Mouse (Mus musculus) adrenal gland, adult 8-10 months (tissue): ENCODE measurements around the gene Cntrl. TPM values are rescaled to one million over a fixed set of nuclear protein-coding genes. Genes with fewer than 3 reads are reported as not detected.

Source experiments
- DNase-seq: peaks from one replicate; pipeline ENCODE4 v3.0.0; 2022
- total RNA-seq, 4 experiments: library from RNA; stranded (reverse); gene quantifications; 2 replicates each; pipeline ENCODE4 v1.2.4; 2022

Cntrl gene
- total RNA-seq, 4 experiments from 2014 or later, result 16.4 to 30.7 (median 23.5) TPM

- DNase-seq, result no peak
Observed at GRCm38 (mm10) chr2:35224285-35224684, 115.0 kb downstream of the Cntrl start.

GRCm38 (mm10) chr2:35228145-35228544 is 118.9 kb downstream of the Cntrl start:
- no peak for DNase-seq

Other genes starting within 250 kb of the Cntrl start
- 1 to 10 TPM in 1 of 4 experiments, under 1 TPM in 3; 0.41 to 1.4 (median 0.74) TPM for gene Cutal, start 235.1 kb upstream of the Cntrl start, total RNA-seq
- gene Psmd5, start 234.5 kb upstream of the Cntrl start, total RNA-seq, result 10 to 100 TPM; 42.6 to 49.8 (median 45.8) TPM
- gene Phf19, start 195.5 kb upstream of the Cntrl start, total RNA-seq, result 1 to 10 TPM; 2.4 to 4.5 (median 3.6) TPM
- 1 to 10 TPM; 2.2 to 5.8 (median 3.3) TPM for gene Traf1, start 147.7 kb upstream of the Cntrl start, total RNA-seq
- under 1 TPM in 3 of 4 experiments, not detected in 1; 0.32 to 0.38 (median 0.35) TPM for gene Hc, start 48.1 kb upstream of the Cntrl start, total RNA-seq
- 1 to 10 TPM in 1 of 4 experiments, under 1 TPM in 3; 0.21 to 1.5 (median 0.71) TPM for gene AI182371, start 7.9 kb upstream of the Cntrl start, total RNA-seq
- 100 to 1,000 TPM; 212 to 225 (median 218) TPM for gene Rab14, start 91.6 kb downstream of the Cntrl start, total RNA-seq
- gene Gsn, start 146.9 kb downstream of the Cntrl start, total RNA-seq, result 100 to 1,000 TPM; 331 to 556 (median 419) TPM
- 10 to 100 TPM; 29.0 to 45.8 (median 37.5) TPM for gene Stom, start 227.5 kb downstream of the Cntrl start, total RNA-seq